Comparison of ENCODE assay signal across 21 mouse cellular contexts in the genomic region with DNA sequence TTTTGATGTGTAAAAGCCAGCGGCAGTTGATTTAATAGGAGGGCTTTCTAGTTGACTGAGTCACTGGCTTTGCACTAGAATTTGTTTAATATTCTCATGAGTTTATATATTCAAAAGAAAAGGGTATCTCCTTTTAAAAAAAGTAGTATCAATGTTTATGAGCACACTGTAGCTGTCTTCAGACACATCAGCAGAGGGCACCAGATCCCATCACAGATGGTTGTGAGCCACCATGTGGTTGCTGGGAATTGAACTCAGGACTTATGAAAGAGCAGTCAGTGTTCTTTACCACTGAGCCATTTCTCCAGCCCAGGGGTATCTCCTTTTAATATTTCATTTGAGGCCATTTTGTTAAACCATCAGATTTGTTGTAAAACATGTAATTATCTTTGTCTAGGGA. TPM values are rescaled to one million over a fixed set of nuclear protein-coding genes. Genes with fewer than 3 reads are reported as not detected.
"Had no signal": no experiment of that assay in that cellular context is flagged by ENCODE, and none has a peak within 500 bp of the region (broad histone marks: within the 10 kb centered on the region; RNA-seq: fewer than 3 reads in every experiment).

No protein-coding gene starts in this region.

- H3K9me3 ChIP-seq: liver, embryonic 13.5 days; lung, embryonic 15.5 days; midbrain, embryonic 13.5 days; neural tube, embryonic 13.5 days had no signal

- H3K4me2 ChIP-seq: limb, embryonic 12.5 days; liver, embryonic 13.5 days; lung, embryonic 15.5 days; midbrain, embryonic 13.5 days; neural tube, embryonic 13.5 days had no signal

- H3K27ac ChIP-seq: limb, embryonic 12.5 days; liver, embryonic 13.5 days; lung, embryonic 15.5 days; midbrain, embryonic 13.5 days; neural tube, embryonic 13.5 days had no signal

- H3K9ac ChIP-seq: limb, embryonic 12.5 days; liver, embryonic 13.5 days; liver, postnatal 0 days; lung, embryonic 15.5 days; midbrain, embryonic 13.5 days; neural tube, embryonic 13.5 days had no signal

- H3K4me3 ChIP-seq: limb, embryonic 12.5 days; liver, embryonic 13.5 days; lung, embryonic 15.5 days; midbrain, embryonic 13.5 days; neural tube, embryonic 13.5 days had no signal

- ATAC-seq: intestine, embryonic 16.5 days; liver, postnatal 0 days; midbrain, embryonic 13.5 days had no signal

- H3K27me3 ChIP-seq: limb, embryonic 12.5 days; liver, embryonic 13.5 days; lung, embryonic 15.5 days; midbrain, embryonic 13.5 days; neural tube, embryonic 13.5 days had no signal

- DNase-seq: kidney, postnatal 36 days; liver; liver, embryonic 13.5 days; liver, postnatal 0 days; retina, postnatal 1 day; right cerebral cortex, postnatal 4 days; spleen, adult 18-20 months; thymus, adult 2 months; thymus, postnatal 25 days had no signal

RNA-seq across cellular contexts. Expression of gene Gm49711, which starts 4.7 kb away (rescaled TPM):
- total RNA-seq: layer of hippocampus, adult 18-20 months; layer of hippocampus, postnatal 14 days; left cerebral cortex, adult 18-20 months; left cerebral cortex, postnatal 36 days; megakaryocyte-erythroid progenitor cell, adult 5-6 weeks had no signal
- polyA plus RNA-seq: intestine, embryonic 16.5 days; limb, embryonic 12.5 days; liver, embryonic 13.5 days; liver, postnatal 0 days; lung, embryonic 15.5 days; stomach, embryonic 14.5 days; testis, adult 2 months; thymus, adult 2 months had no signal
